Mouse (Mus musculus): ENCODE measurements at regions not wholly inside any gene's neighbourhood (a gene's known extent, or its start where the extent isn't known, plus 50 kb on each side); places are given as distances from the start of the nearest gene placed in this dataset.

- WGBS: 83% methylated on average over 6 of the region's 6 CpGs
- Histone ChIP-seq H3K27me3 (ENCODE audit: control insufficient read depth, insufficient read depth, low read length) (no peaks in the 10 kb centered on the region), H3K4me1 (ENCODE audit: control insufficient read depth, insufficient read depth, low read length) (peaks cover 7% of the 10 kb centered on the region), H3K9ac (ENCODE audit: low read length) (no peak overlapping the region), H3K4me3 (ENCODE audit: low read depth, low read length) (no peak overlapping the region), H3K27ac (replicated peaks; ENCODE audit: low read depth, low read length) (no peak overlapping the region), H3K4me2 (ENCODE audit: low read depth, severe bottlenecking) (no peak overlapping the region), H3K9me3 (ENCODE audit: control insufficient read depth, low read length) (no peaks in the 10 kb centered on the region), H3K36me3 (ENCODE audit: control insufficient read depth, insufficient read depth, low read length) (no peaks in the 10 kb centered on the region)
- DNase-seq (ENCODE audit: low spot score): no peak
- ATAC-seq (ENCODE audit: insufficient number of reproducible peaks, low FRiP score, low TSS enrichment, low read depth): no peak
These were observed 196.1 kb upstream of the Cops8 start for GRCm38 (mm10) chr1:90406663-90407062.

GRCm38 (mm10) chr1:90408504-90409215 lies 194.1 kb upstream of the Cops8 start:
- Histone ChIP-seq H3K4me2 (ENCODE audit: low read depth, severe bottlenecking) (no peak overlapping the region), H3K9ac (ENCODE audit: low read length) (no peak overlapping the region), H3K4me1 (ENCODE audit: control insufficient read depth, insufficient read depth, low read length) (peaks cover 7% of the 10 kb centered on the region), H3K4me3 (ENCODE audit: low read depth, low read length) (no peak overlapping the region), H3K27me3 (ENCODE audit: control insufficient read depth, insufficient read depth, low read length) (no peaks in the 10 kb centered on the region), H3K27ac (replicated peaks; ENCODE audit: low read depth, low read length) (no peak overlapping the region), H3K9me3 (ENCODE audit: control insufficient read depth, low read length) (no peaks in the 10 kb centered on the region), H3K36me3 (ENCODE audit: control insufficient read depth, insufficient read depth, low read length) (no peaks in the 10 kb centered on the region)
- no peak for DNase-seq (ENCODE audit: low spot score)
- ATAC-seq (ENCODE audit: insufficient number of reproducible peaks, low FRiP score, low TSS enrichment, low read depth): no peak
- 91% methylated on average over 16 of the region's 16 CpGs for WGBS

DNA sequence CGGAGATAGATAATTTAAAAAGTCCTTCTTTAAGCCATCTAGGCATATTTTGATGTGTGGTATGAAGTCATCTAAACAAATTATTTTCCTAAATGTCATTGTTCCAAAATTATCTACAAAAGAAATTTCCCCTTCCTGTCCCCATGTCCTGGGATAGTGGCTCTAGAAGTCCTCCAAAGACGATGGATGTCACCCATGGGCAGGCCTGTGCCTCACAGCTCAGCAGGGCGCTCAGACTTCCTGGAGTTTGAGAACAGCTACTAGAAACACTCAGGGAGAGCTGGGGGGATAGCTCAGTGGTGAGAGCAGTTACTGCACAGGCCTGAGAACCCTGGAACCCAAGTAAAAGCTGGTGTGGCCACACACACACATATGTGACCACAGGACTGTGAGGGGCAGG lies 193.5 kb upstream of the Cops8 start:
- DNase-seq (ENCODE audit: low spot score): no peak
- no peak overlapping the region for H3K27ac ChIP-seq (replicated peaks; ENCODE audit: low read depth, low read length)
- H3K36me3 ChIP-seq (ENCODE audit: control insufficient read depth, insufficient read depth, low read length): no peaks in the 10 kb centered on the region
- H3K4me3 ChIP-seq (ENCODE audit: low read depth, low read length): no peak overlapping the region
- H3K27me3 ChIP-seq (ENCODE audit: control insufficient read depth, insufficient read depth, low read length): no peaks in the 10 kb centered on the region
- ATAC-seq (ENCODE audit: insufficient number of reproducible peaks, low FRiP score, low TSS enrichment, low read depth): no peak
- WGBS: 91% methylated on average over 3 of the region's 3 CpGs
- H3K4me2 ChIP-seq (ENCODE audit: low read depth, severe bottlenecking): no peak overlapping the region
- H3K9me3 ChIP-seq (ENCODE audit: control insufficient read depth, low read length): no peaks in the 10 kb centered on the region
- peaks cover 7% of the 10 kb centered on the region for H3K4me1 ChIP-seq (ENCODE audit: control insufficient read depth, insufficient read depth, low read length)
- H3K9ac ChIP-seq (ENCODE audit: low read length): no peak overlapping the region

- ATAC-seq (ENCODE audit: insufficient number of reproducible peaks, low FRiP score, low TSS enrichment, low read depth): no peak
- Histone ChIP-seq H3K4me3 (ENCODE audit: low read depth, low read length) (no peak overlapping the region), H3K9ac (ENCODE audit: low read length) (no peak overlapping the region), H3K4me2 (ENCODE audit: low read depth, severe bottlenecking) (no peak overlapping the region), H3K27me3 (ENCODE audit: control insufficient read depth, insufficient read depth, low read length) (no peaks in the 10 kb centered on the region), H3K27ac (replicated peaks; ENCODE audit: low read depth, low read length) (no peak overlapping the region), H3K9me3 (ENCODE audit: control insufficient read depth, low read length) (no peaks in the 10 kb centered on the region), H3K4me1 (ENCODE audit: control insufficient read depth, insufficient read depth, low read length) (no peaks in the 10 kb centered on the region), H3K36me3 (ENCODE audit: control insufficient read depth, insufficient read depth, low read length) (no peaks in the 10 kb centered on the region)
- WGBS: 45% methylated on average over 9 of the region's 9 CpGs
- DNase-seq (ENCODE audit: low spot score): no peak
These were observed 190.2 kb upstream of the Cops8 start for GRCm38 (mm10) chr1:90412511-90413045.

- Histone ChIP-seq H3K27me3 (ENCODE audit: control insufficient read depth, insufficient read depth, low read length) (no peaks in the 10 kb centered on the region), H3K9me3 (ENCODE audit: control insufficient read depth, low read length) (no peaks in the 10 kb centered on the region), H3K4me1 (ENCODE audit: control insufficient read depth, insufficient read depth, low read length) (no peaks in the 10 kb centered on the region), H3K27ac (replicated peaks; ENCODE audit: low read depth, low read length) (no peak overlapping the region), H3K4me2 (ENCODE audit: low read depth, severe bottlenecking) (no peak overlapping the region), H3K36me3 (ENCODE audit: control insufficient read depth, insufficient read depth, low read length) (no peaks in the 10 kb centered on the region), H3K4me3 (ENCODE audit: low read depth, low read length) (no peak overlapping the region), H3K9ac (ENCODE audit: low read length) (no peak overlapping the region)
- DNase-seq (ENCODE audit: low spot score) (no peak), ATAC-seq (ENCODE audit: insufficient number of reproducible peaks, low FRiP score, low TSS enrichment, low read depth) (no peak)
- WGBS: 89% methylated on average over 4 of the region's 4 CpGs
These were observed 188.0 kb upstream of the Cops8 start for GRCm38 (mm10) chr1:90414751-90415150.

GRCm38 (mm10) chr1:90424066-90424821 lies 178.5 kb upstream of the Cops8 start:
- ATAC-seq (ENCODE audit: insufficient number of reproducible peaks, low FRiP score, low TSS enrichment, low read depth): no peak
- 0 out of 2 replicates have a peak, but pooled peaks cover 4% of the 10 kb centered on the region for H3K4me1 ChIP-seq (ENCODE audit: control insufficient read depth, insufficient read depth, low read length)
- WGBS: 58% methylated on average over 13 of the region's 13 CpGs
- H3K4me3 ChIP-seq (ENCODE audit: low read depth, low read length): no peak overlapping the region
- H3K27me3 ChIP-seq (ENCODE audit: control insufficient read depth, insufficient read depth, low read length): no peaks in the 10 kb centered on the region
- no peak overlapping the region for H3K27ac ChIP-seq (replicated peaks; ENCODE audit: low read depth, low read length)
- H3K9ac ChIP-seq (ENCODE audit: low read length): no peak overlapping the region
- no peaks in the 10 kb centered on the region for H3K9me3 ChIP-seq (ENCODE audit: control insufficient read depth, low read length)
- no peak overlapping the region for H3K4me2 ChIP-seq (ENCODE audit: low read depth, severe bottlenecking)
- no peaks in the 10 kb centered on the region for H3K36me3 ChIP-seq (ENCODE audit: control insufficient read depth, insufficient read depth, low read length)
- no peak for DNase-seq (ENCODE audit: low spot score)

GRCm38 (mm10) chr1:90428334-90428733 lies 174.4 kb upstream of the Cops8 start:
- Histone ChIP-seq H3K4me2 (ENCODE audit: low read depth, severe bottlenecking) (no peak overlapping the region), H3K4me1 (ENCODE audit: control insufficient read depth, insufficient read depth, low read length) (peaks cover 12% of the 10 kb centered on the region; the same call in 1 of the 2 replicates), H3K27ac (replicated peaks; ENCODE audit: low read depth, low read length) (no peak overlapping the region), H3K27me3 (ENCODE audit: control insufficient read depth, insufficient read depth, low read length) (no peaks in the 10 kb centered on the region), H3K36me3 (ENCODE audit: control insufficient read depth, insufficient read depth, low read length) (no peaks in the 10 kb centered on the region), H3K9me3 (ENCODE audit: control insufficient read depth, low read length) (no peaks in the 10 kb centered on the region), H3K4me3 (ENCODE audit: low read depth, low read length) (no peak overlapping the region), H3K9ac (ENCODE audit: low read length) (no peak overlapping the region)
- DNase-seq (ENCODE audit: low spot score) (no peak), ATAC-seq (ENCODE audit: insufficient number of reproducible peaks, low FRiP score, low TSS enrichment, low read depth) (no peak)
- 91% methylated on average over 6 of the region's 6 CpGs for WGBS

GRCm38 (mm10) chr1:90428774-90429173 lies 174.0 kb upstream of the Cops8 start:
- Histone ChIP-seq H3K27ac (replicated peaks; ENCODE audit: low read depth, low read length) (no peak overlapping the region), H3K9me3 (ENCODE audit: control insufficient read depth, low read length) (no peaks in the 10 kb centered on the region)
- no peak for ATAC-seq (ENCODE audit: insufficient number of reproducible peaks, low FRiP score, low TSS enrichment, low read depth)

More at GRCm38 (mm10) chr1:90428774-90429173, 174.0 kb upstream of the Cops8 start:
- H3K27me3 ChIP-seq (ENCODE audit: control insufficient read depth, insufficient read depth, low read length): no peaks in the 10 kb centered on the region
- H3K36me3 ChIP-seq (ENCODE audit: control insufficient read depth, insufficient read depth, low read length): no peaks in the 10 kb centered on the region
- H3K4me2 ChIP-seq (ENCODE audit: low read depth, severe bottlenecking): no peak overlapping the region
- H3K4me3 ChIP-seq (ENCODE audit: low read depth, low read length): no peak overlapping the region
- H3K9ac ChIP-seq (ENCODE audit: low read length): no peak overlapping the region
- 78% methylated on average over 7 of the region's 7 CpGs for WGBS
- peaks cover 12% of the 10 kb centered on the region; the same call in 1 of the 2 replicates for H3K4me1 ChIP-seq (ENCODE audit: control insufficient read depth, insufficient read depth, low read length)
- DNase-seq (ENCODE audit: low spot score): no peak
